Mouse (Mus musculus): ENCODE data around the gene Vezf1. TPM values are rescaled to one million over a fixed set of nuclear protein-coding genes. Genes with fewer than 3 reads are reported as not detected.

Vezf1 gene
- polyA plus RNA-seq, 1 experiment from 2014 or later = 35.6 TPM

GRCm38 (mm10) chr11:88105494-88106291 lies 37.6 kb downstream of the Vezf1 start:
- Histone ChIP-seq H3K4me1 (peaks cover 23% of the 10 kb centered on the region), H3K4me3 (no peak overlapping the region), H3K4me2 (no peak overlapping the region), H3K9ac (no peak overlapping the region), H3K27ac (no peak overlapping the region), H3K27me3 (no peaks in the 10 kb centered on the region), H3K9me3 (no peaks in the 10 kb centered on the region), H3K36me3 (no peaks in the 10 kb centered on the region)
- no peak for ATAC-seq (ENCODE audit: insufficient number of reproducible peaks, low FRiP score, low TSS enrichment, low read depth)
- 66% methylated on average over 6 of the region's 6 CpGs for WGBS

DNA sequence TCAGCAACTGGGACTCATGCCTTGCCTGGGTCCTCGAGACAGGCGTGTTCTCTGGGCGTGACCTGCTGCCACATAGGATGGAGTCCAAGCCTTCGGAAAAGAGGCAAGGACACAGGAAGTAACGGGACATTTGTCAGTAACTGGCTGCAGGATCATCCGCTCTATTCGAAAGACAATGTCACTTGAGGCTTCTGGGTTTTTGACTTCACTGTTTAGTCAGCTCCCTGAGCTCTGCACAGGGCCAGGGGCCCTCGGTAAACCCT lies 38.1 kb downstream of the Vezf1 start:
- H3K4me2 ChIP-seq = no peak overlapping the region
- no peak overlapping the region for H3K27ac ChIP-seq
- H3K36me3 ChIP-seq = no peaks in the 10 kb centered on the region
- ATAC-seq (ENCODE audit: insufficient number of reproducible peaks, low FRiP score, low TSS enrichment, low read depth) = no peak
- no peak overlapping the region for H3K9ac ChIP-seq
- H3K9me3 ChIP-seq = no peaks in the 10 kb centered on the region
- peaks cover 19% of the 10 kb centered on the region for H3K4me1 ChIP-seq
- H3K4me3 ChIP-seq = no peak overlapping the region
- no peaks in the 10 kb centered on the region for H3K27me3 ChIP-seq
- WGBS = 79% methylated on average over 8 of the region's 8 CpGs

GRCm38 (mm10) chr11:88107365-88107764 lies 39.3 kb downstream of the Vezf1 start:
- Histone ChIP-seq H3K4me1 (peaks cover 19% of the 10 kb centered on the region), H3K4me3 (no peak overlapping the region), H3K4me2 (no peak overlapping the region), H3K36me3 (no peaks in the 10 kb centered on the region), H3K27ac (no peak overlapping the region; the same call in 1 of the 2 replicates), H3K27me3 (no peaks in the 10 kb centered on the region), H3K9ac (no peak overlapping the region), H3K9me3 (no peaks in the 10 kb centered on the region)
- 53% methylated on average over 4 of the region's 4 CpGs for WGBS
- ATAC-seq (ENCODE audit: insufficient number of reproducible peaks, low FRiP score, low TSS enrichment, low read depth) = no peak

DNA sequence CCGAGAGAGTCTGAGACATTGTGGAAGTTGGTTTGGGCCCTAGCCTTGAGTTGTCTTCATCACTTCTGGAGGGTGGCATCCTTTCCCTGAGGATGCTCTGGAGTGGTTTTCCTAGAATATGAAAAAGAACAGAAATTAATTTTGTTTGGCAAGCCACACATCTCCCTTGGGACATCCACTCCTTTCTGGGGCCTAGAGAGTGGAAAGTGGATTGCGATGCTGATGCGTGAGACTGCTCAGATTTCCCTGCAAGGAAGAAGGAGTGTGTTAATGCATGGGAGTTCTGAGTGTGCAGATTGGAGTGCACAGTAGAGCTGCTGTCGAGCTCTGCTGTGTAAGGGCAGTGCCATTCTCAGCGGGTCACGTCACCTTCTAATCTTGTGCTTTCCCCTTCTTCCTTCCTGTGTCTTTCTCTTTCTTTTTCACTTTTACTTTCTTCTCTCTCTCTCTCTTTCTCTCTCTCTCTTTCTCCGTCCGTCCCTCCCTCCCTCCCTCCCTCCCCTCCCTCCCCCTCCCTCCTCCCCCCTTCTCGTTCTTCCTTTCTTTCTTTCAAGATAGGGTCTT lies 42.0 kb downstream of the Vezf1 start:
- H3K4me1 ChIP-seq = peaks cover 38% of the 10 kb centered on the region
- H3K9me3 ChIP-seq = no peaks in the 10 kb centered on the region
- 57% methylated on average over 9 of the region's 9 CpGs for WGBS
- H3K4me2 ChIP-seq = no peak overlapping the region
- no peak for ATAC-seq (ENCODE audit: insufficient number of reproducible peaks, low FRiP score, low TSS enrichment, low read depth)
- no peak overlapping the region for H3K27ac ChIP-seq
- no peaks in the 10 kb centered on the region for H3K27me3 ChIP-seq
- no peaks in the 10 kb centered on the region for H3K36me3 ChIP-seq
- H3K4me3 ChIP-seq = no peak overlapping the region
- H3K9ac ChIP-seq = no peak overlapping the region

GRCm38 (mm10) chr11:88112078-88112477 lies 44.0 kb downstream of the Vezf1 start:
- H3K27me3 ChIP-seq = no peaks in the 10 kb centered on the region
- H3K4me3 ChIP-seq = no peak overlapping the region
- H3K36me3 ChIP-seq = no peaks in the 10 kb centered on the region
- no peak overlapping the region for H3K4me2 ChIP-seq
- no peak overlapping the region for H3K9ac ChIP-seq
- 64% methylated on average over 13 of the region's 13 CpGs for WGBS
- peaks cover 52% of the 10 kb centered on the region for H3K4me1 ChIP-seq
- no peaks in the 10 kb centered on the region for H3K9me3 ChIP-seq
- no peak overlapping the region for H3K27ac ChIP-seq
- no peak for ATAC-seq (ENCODE audit: insufficient number of reproducible peaks, low FRiP score, low TSS enrichment, low read depth)

- ATAC-seq (ENCODE audit: insufficient number of reproducible peaks, low FRiP score, low TSS enrichment, low read depth) = no peak
- no peak overlapping the region for H3K4me2 ChIP-seq
- WGBS = 76% methylated on average over 7 of the region's 7 CpGs
- no peak overlapping the region for H3K9ac ChIP-seq
- H3K4me3 ChIP-seq = no peak overlapping the region
- H3K27ac ChIP-seq = no peak overlapping the region; the same call in 1 of the 2 replicates
- no peaks in the 10 kb centered on the region for H3K27me3 ChIP-seq
- H3K4me1 ChIP-seq = peaks cover 53% of the 10 kb centered on the region
- no peaks in the 10 kb centered on the region for H3K9me3 ChIP-seq
- H3K36me3 ChIP-seq = no peaks in the 10 kb centered on the region
These were observed 44.7 kb downstream of the Vezf1 start for GRCm38 (mm10) chr11:88112677-88113333.

- no peaks in the 10 kb centered on the region for H3K27me3 ChIP-seq
- 37% methylated on average over 6 of the region's 6 CpGs for WGBS
These were observed 45.6 kb downstream of the Vezf1 start for GRCm38 (mm10) chr11:88113543-88114271.

GRCm38 (mm10) chr11:88114871-88115301 lies 46.8 kb downstream of the Vezf1 start:
- Histone ChIP-seq H3K4me3 (no peak overlapping the region), H3K27me3 (no peaks in the 10 kb centered on the region), H3K4me1 (peaks cover 70% of the 10 kb centered on the region), H3K36me3 (no peaks in the 10 kb centered on the region), H3K9me3 (no peaks in the 10 kb centered on the region), H3K9ac (no peak overlapping the region), H3K4me2 (no peak overlapping the region), H3K27ac (no peak overlapping the region)
- ATAC-seq (ENCODE audit: insufficient number of reproducible peaks, low FRiP score, low TSS enrichment, low read depth) = no peak; the same call in 1 of the 2 replicates
- 30% methylated on average over 8 of the region's 8 CpGs for WGBS

More at GRCm38 (mm10) chr11:88113543-88114271, 45.6 kb downstream of the Vezf1 start:
- Histone ChIP-seq H3K9ac (no peak overlapping the region), H3K4me3 (no peak overlapping the region), H3K27ac (no peak overlapping the region; the same call in 1 of the 2 replicates), H3K9me3 (no peaks in the 10 kb centered on the region), H3K4me2 (no peak overlapping the region), H3K36me3 (no peaks in the 10 kb centered on the region), H3K4me1 (peaks cover 61% of the 10 kb centered on the region)
- no peak for ATAC-seq (ENCODE audit: insufficient number of reproducible peaks, low FRiP score, low TSS enrichment, low read depth)

GRCm38 (mm10) chr11:88116568-88116967 lies 48.5 kb downstream of the Vezf1 start:
- Histone ChIP-seq H3K9me3 (no peaks in the 10 kb centered on the region), H3K4me1 (peaks cover 69% of the 10 kb centered on the region), H3K36me3 (no peaks in the 10 kb centered on the region), H3K4me3 (no peak overlapping the region), H3K4me2 (no peak overlapping the region), H3K27me3 (no peaks in the 10 kb centered on the region), H3K9ac (no peak overlapping the region), H3K27ac (no peak overlapping the region)
- ATAC-seq (ENCODE audit: insufficient number of reproducible peaks, low FRiP score, low TSS enrichment, low read depth) = no peak
- WGBS = 79% methylated on average over 6 of the region's 6 CpGs

DNA sequence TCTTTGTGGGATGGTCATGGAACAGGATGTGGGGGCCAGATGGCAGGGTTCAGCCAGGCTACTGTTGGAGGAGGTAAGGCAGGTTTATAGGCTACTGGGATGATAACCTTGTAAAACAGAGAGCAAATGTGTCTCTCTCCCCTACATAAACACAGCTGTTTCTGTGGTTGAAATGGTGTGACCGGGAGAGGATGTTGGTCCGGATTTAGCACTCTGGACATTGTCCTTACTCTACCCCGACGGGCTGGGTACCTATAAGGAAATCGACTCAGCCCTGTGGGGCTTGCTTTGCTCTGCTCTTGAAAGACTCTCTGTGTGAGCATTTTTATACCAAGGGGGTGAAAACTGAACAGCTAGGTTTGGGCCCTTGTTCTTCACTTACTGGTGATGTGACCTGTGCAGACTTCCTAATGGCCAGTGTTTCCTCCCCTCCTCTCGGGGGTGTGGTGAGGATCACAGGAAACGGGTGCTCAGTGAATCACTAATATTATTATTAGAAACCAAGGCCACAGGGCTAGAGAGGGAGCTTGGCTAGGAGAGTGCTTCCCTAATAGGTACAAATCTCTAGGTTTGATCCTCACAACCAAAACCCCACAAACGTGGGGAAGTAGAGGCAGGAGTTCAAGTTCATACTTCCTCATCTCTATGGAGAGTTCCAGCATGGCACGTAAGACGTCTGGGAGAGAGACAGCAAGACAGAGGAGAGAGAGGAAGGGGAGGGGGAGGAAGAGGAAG lies 49.4 kb downstream of the Vezf1 start:
- Histone ChIP-seq H3K36me3 (no peaks in the 10 kb centered on the region), H3K27me3 (no peaks in the 10 kb centered on the region), H3K4me3 (no peak overlapping the region), H3K9ac (no peak overlapping the region), H3K4me1 (peaks cover 70% of the 10 kb centered on the region), H3K27ac (peak overlapping the region; percentile 87), H3K4me2 (no peak overlapping the region), H3K9me3 (no peaks in the 10 kb centered on the region)
- no peak for ATAC-seq (ENCODE audit: insufficient number of reproducible peaks, low FRiP score, low TSS enrichment, low read depth)
- WGBS = 51% methylated on average over 10 of the region's 10 CpGs

GRCm38 (mm10) chr11:88118091-88118440 lies 50.0 kb downstream of the Vezf1 start:
- H3K27ac ChIP-seq = peak overlapping the region; percentile 87
- H3K36me3 ChIP-seq = no peaks in the 10 kb centered on the region
- no peaks in the 10 kb centered on the region for H3K9me3 ChIP-seq
- H3K4me1 ChIP-seq = peaks cover 69% of the 10 kb centered on the region
- H3K4me3 ChIP-seq = no peak overlapping the region
- H3K9ac ChIP-seq = no peak overlapping the region
- no peak overlapping the region for H3K4me2 ChIP-seq
- H3K27me3 ChIP-seq = no peaks in the 10 kb centered on the region
- WGBS = 64% methylated on average over 6 of the region's 6 CpGs
- no peak for ATAC-seq (ENCODE audit: insufficient number of reproducible peaks, low FRiP score, low TSS enrichment, low read depth)

Measured in limb, embryonic 15.5 days (tissue).